Mouse (Mus musculus) brown adipose tissue, adult 24 weeks (tissue): ENCODE results near the gene Tfdp2. TPM values are rescaled to one million over a fixed set of nuclear protein-coding genes. Genes with fewer than 3 reads are reported as not detected.

Source experiments
- H3K27ac ChIP-seq: fragments of 200-500 bp; replicated peaks from 2 replicates; pipeline ENCODE4 v1.5.1; 2012; ENCODE audit warnings: low read depth, mild to moderate bottlenecking, low read length
- H3K4me1 ChIP-seq: fragments of 200-500 bp; 2 replicates; pipeline ENCODE4 v1.6.1; 2012; ENCODE audit warnings: low read length, mixed read lengths; ENCODE audit not compliant: control insufficient read depth, insufficient read depth, insufficient read length
- H3K4me3 ChIP-seq: fragments of 200-500 bp; 2 replicates; pipeline ENCODE4 v1.5.1; 2012; ENCODE audit warnings: low read depth, mild to moderate bottlenecking, low read length, moderate library complexity; ENCODE audit not compliant: insufficient read depth
- polyA plus RNA-seq: library from polyadenylated mRNA; stranded (reverse); fragments of >200 nt; gene quantifications from 2 replicates; pipeline ENCODE4 v1.2.4, GENCODE M21; 2012; ENCODE audit not compliant: missing spikeins, insufficient read depth, insufficient read length

Gene Tfdp2
- polyA plus RNA-seq, 1 experiment, result 23.8 TPM

DNA sequence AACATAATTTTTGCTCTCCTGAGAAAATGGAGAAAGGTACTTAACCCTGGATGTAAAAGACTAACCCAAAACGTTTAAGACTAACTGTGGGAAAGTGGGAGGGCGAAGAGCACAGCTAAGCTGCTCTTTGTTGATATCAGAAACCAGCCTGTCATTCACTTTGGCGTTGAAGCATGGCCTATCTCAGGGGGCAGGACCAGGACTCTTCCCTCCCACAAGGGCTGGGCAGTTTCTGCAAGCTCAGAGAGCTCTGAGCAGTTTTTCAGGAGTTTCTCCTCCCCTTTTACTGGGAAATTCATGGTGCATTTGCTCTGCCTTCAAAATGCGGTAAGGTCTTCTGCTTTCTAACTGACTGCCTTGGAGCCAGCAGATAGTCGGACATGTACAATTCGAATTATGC lies 62.4 kb downstream of the Tfdp2 start:
- H3K27ac ChIP-seq, result no peak overlapping the region
- no peaks in the 10 kb centered on the region for H3K4me1 ChIP-seq
- H3K4me3 ChIP-seq, result no peak overlapping the region

- H3K27ac ChIP-seq, result no peak overlapping the region
- no peaks in the 10 kb centered on the region for H3K4me1 ChIP-seq
- H3K4me3 ChIP-seq, result peak overlapping the region; percentile 21
Observed at GRCm38 (mm10) chr9:96259017-96259512, 63.0 kb downstream of the Tfdp2 start.

- Histone ChIP-seq H3K4me3 (peak overlapping the region; percentile 23; the same call in 1 of the 2 replicates), H3K4me1 (no peaks in the 10 kb centered on the region), H3K27ac (no peak overlapping the region)
Observed at GRCm38 (mm10) chr9:96259753-96260520, 63.9 kb downstream of the Tfdp2 start.

DNA sequence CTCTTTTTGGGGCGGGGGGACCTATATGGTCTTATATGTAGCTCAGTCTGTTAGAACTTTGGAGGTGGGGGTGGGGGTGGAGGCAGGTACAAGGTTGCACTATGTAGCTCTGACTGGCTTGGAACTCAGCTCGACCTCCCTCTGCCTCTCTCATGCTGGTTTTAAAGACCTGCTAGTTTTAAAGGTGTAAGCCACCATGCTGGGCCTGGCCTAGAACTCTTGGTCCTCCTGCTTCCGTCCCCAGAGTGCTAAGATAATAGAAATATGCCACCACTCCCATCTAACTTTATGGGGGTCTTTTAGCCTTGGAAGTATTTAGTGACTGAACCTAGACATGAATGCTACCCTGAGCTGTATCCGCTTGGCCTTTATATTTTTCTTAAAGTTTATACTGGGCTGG lies 65.0 kb downstream of the Tfdp2 start:
- Histone ChIP-seq H3K4me3 (no peak overlapping the region), H3K4me1 (no peaks in the 10 kb centered on the region), H3K27ac (no peak overlapping the region)

GRCm38 (mm10) chr9:96261980-96262379 lies 65.9 kb downstream of the Tfdp2 start:
- H3K4me1 ChIP-seq, result no peaks in the 10 kb centered on the region

DNA sequence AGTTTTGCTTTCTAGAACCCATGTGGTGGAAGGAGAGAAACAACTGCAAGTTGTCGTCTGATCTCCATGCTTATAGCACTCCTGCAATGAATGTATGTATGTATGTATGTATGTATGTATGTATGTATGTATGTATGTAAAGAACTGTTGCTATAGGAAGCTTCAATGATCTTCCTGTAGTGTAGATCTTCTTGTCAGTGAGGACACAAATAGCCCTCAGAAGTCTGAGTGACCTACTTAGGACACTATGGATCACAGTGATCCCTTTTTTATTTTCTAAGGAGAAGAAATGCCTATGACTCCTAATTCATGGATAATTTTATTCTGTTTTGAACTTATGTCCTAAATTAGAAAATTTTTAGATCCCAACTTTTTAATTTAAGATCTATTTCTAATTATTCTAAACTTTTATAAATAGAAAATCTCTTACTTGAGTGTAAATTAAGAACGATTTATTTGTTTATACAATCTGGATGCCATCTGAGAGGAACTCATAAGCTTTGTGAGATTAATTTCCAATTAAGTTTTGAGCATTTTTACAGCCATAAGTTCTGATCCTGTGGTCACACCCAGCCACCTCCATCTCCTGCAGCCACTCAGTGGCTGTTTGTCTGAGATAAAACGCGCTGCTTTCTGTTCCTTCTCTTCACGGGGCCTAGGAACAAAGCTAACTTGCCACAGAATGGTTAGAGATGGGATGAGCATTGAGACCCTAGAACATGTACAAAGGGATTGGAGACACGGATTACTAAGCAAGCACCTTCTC lies 70.9 kb downstream of the Tfdp2 start:
- no peak overlapping the region for H3K4me3 ChIP-seq
- no peaks in the 10 kb centered on the region for H3K4me1 ChIP-seq
- no peak overlapping the region for H3K27ac ChIP-seq

More at GRCm38 (mm10) chr9:96261980-96262379, 65.9 kb downstream of the Tfdp2 start:
- Histone ChIP-seq H3K27ac (no peak overlapping the region), H3K4me3 (no peak overlapping the region)

- Histone ChIP-seq H3K4me1 (no peaks in the 10 kb centered on the region), H3K4me3 (no peak overlapping the region), H3K27ac (no peak overlapping the region)
Observed at GRCm38 (mm10) chr9:96267559-96267948, 71.5 kb downstream of the Tfdp2 start.

DNA sequence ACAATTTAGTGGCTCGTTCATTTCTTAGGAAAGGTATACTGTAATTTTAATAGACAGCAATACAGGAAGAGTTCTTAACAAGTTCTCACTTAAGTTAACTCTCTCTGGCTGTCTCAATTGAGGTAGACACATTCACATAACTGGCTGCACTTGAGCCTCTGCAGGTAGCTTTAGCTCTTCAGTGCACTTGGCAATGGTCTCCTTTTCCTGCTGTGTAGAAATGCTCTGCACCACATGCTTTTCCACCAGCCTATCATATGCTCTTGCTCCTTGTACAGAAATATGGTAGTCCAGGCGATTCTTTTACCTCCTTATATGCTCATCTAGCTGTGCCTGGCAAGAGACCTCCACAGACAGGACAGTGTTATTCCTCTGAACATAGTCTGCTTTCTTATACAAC lies 73.7 kb downstream of the Tfdp2 start:
- H3K4me3 ChIP-seq, result no peak overlapping the region

DNA sequence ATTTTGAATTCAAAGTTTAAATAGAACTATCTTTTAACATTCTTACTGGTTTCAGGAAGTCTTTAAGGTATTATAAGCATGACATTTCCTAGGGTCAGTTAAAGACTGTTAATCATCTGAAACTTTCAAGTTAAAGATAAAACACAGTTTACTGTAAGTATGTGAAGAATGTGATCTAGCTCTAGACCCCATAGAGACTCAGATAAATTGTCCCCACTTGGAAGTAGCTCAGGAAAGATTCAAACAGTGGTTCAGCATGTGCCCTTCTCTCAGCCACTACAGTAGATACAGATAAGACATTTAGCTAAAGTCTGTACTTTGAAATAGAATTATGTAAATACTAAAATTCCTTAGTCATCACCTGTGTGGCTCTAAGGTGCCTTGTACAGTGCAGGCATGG lies 79.5 kb downstream of the Tfdp2 start:
- H3K4me3 ChIP-seq, result no peak overlapping the region

More for the DNA sequence above, 73.7 kb downstream of the Tfdp2 start:
- no peaks in the 10 kb centered on the region for H3K4me1 ChIP-seq
- H3K27ac ChIP-seq, result no peak overlapping the region

GRCm38 (mm10) chr9:96281497-96281896 lies 85.4 kb downstream of the Tfdp2 start:
- Histone ChIP-seq H3K4me3 (no peak overlapping the region), H3K27ac (no peak overlapping the region), H3K4me1 (no peaks in the 10 kb centered on the region)

More for the DNA sequence above, 79.5 kb downstream of the Tfdp2 start:
- Histone ChIP-seq H3K4me1 (no peaks in the 10 kb centered on the region), H3K27ac (no peak overlapping the region)

- Histone ChIP-seq H3K4me1 (no peaks in the 10 kb centered on the region), H3K27ac (no peak overlapping the region), H3K4me3 (no peak overlapping the region)
Observed at GRCm38 (mm10) chr9:96282082-96282481, 86.0 kb downstream of the Tfdp2 start.

GRCm38 (mm10) chr9:96284916-96285315 lies 88.8 kb downstream of the Tfdp2 start:
- no peak overlapping the region for H3K27ac ChIP-seq
- no peak overlapping the region for H3K4me3 ChIP-seq
- no peaks in the 10 kb centered on the region for H3K4me1 ChIP-seq

GRCm38 (mm10) chr9:96292144-96292543 lies 96.1 kb downstream of the Tfdp2 start:
- Histone ChIP-seq H3K27ac (no peak overlapping the region), H3K4me1 (no peaks in the 10 kb centered on the region), H3K4me3 (no peak overlapping the region)

- no peaks in the 10 kb centered on the region for H3K4me1 ChIP-seq
- peak overlapping the region; percentile 11; the same call in 1 of the 2 replicates for H3K27ac ChIP-seq
Observed at GRCm38 (mm10) chr9:96299324-96300008, 103.4 kb downstream of the Tfdp2 start.

GRCm38 (mm10) chr9:96308816-96309215 lies 112.7 kb downstream of the Tfdp2 start:
- no peaks in the 10 kb centered on the region for H3K4me1 ChIP-seq
- no peak overlapping the region for H3K27ac ChIP-seq
- no peak overlapping the region for H3K4me3 ChIP-seq

More at GRCm38 (mm10) chr9:96299324-96300008, 103.4 kb downstream of the Tfdp2 start:
- H3K4me3 ChIP-seq, result no peak overlapping the region
